ENCODE assay signal across 8 mouse cellular contexts in genomic region chr19:18888491-18889116, GRCm38 (mm10).
DNase-seq lines count a peak whose midpoint lies in the region; ATAC-seq and TF ChIP-seq lines count a peak whose summit lies in the region.

No protein-coding gene starts in this region.

- no peaks in the 10 kb centered on the region for H3K27me3 ChIP-seq in lung, embryonic 14.5 days (ENCODE audit: insufficient read depth, low read length)
- no peaks in the 10 kb centered on the region for H3K27me3 ChIP-seq in lung, postnatal 0 days (replicated peaks; ENCODE audit: insufficient read depth, low read length)
- H3K27me3 ChIP-seq in forebrain, embryonic 14.5 days (replicated peaks; ENCODE audit: control insufficient read depth, insufficient read depth, low read length), result no peaks in the 10 kb centered on the region
- no peaks in the 10 kb centered on the region for H3K27me3 ChIP-seq in neural tube, embryonic 14.5 days (ENCODE audit: control insufficient read depth, insufficient read depth, low read length)
- no peaks in the 10 kb centered on the region for H3K27me3 ChIP-seq in liver, embryonic 11.5 days (replicated peaks; ENCODE audit: control insufficient read depth, insufficient read depth, low read length)

- no peaks in the 10 kb centered on the region for H3K36me3 ChIP-seq in lung, embryonic 14.5 days (ENCODE audit: insufficient read depth)
- no peaks in the 10 kb centered on the region for H3K36me3 ChIP-seq in lung, postnatal 0 days (ENCODE audit: insufficient read depth, low read length)
- no peaks in the 10 kb centered on the region for H3K36me3 ChIP-seq in forebrain, embryonic 14.5 days (ENCODE audit: control insufficient read depth, insufficient read depth, low read length)
- no peaks in the 10 kb centered on the region for H3K36me3 ChIP-seq in neural tube, embryonic 14.5 days (ENCODE audit: control insufficient read depth, insufficient read depth, low read length)
- no peaks in the 10 kb centered on the region for H3K36me3 ChIP-seq in liver, embryonic 11.5 days (ENCODE audit: control insufficient read depth, insufficient read depth, low read length)

- no peak overlapping the region for H3K27ac ChIP-seq in lung, embryonic 14.5 days (ENCODE audit: low read depth)
- no peak overlapping the region for H3K27ac ChIP-seq in lung, postnatal 0 days (ENCODE audit: low read length)
- peak overlapping the region; percentile 78 for H3K27ac ChIP-seq in forebrain, embryonic 14.5 days (ENCODE audit: low read depth, low read length)
- H3K27ac ChIP-seq in neural tube, embryonic 14.5 days (ENCODE audit: low read depth, low read length), result peak overlapping the region; percentile 70; the same call in 1 of the 2 replicates
- no peak overlapping the region for H3K27ac ChIP-seq in liver, embryonic 11.5 days (ENCODE audit: low read depth, low read length)

- WGBS in lung, embryonic 14.5 days, result 36% methylated on average over 13 of the region's 13 CpGs
- 39% methylated on average over 13 of the region's 13 CpGs for WGBS in lung, postnatal 0 days
- 2% methylated on average over 13 of the region's 13 CpGs for WGBS in forebrain, embryonic 14.5 days
- WGBS in neural tube, embryonic 14.5 days, result 9% methylated on average over 13 of the region's 13 CpGs
- 49% methylated on average over 13 of the region's 13 CpGs for WGBS in liver, embryonic 11.5 days

- no peaks in the 10 kb centered on the region for H3K9me3 ChIP-seq in lung, embryonic 14.5 days (ENCODE audit: low read depth, low read length)
- no peaks in the 10 kb centered on the region for H3K9me3 ChIP-seq in lung, postnatal 0 days (ENCODE audit: low read length)
- no peaks in the 10 kb centered on the region for H3K9me3 ChIP-seq in forebrain, embryonic 14.5 days (replicated peaks; ENCODE audit: control insufficient read depth, low read length)
- H3K9me3 ChIP-seq in neural tube, embryonic 14.5 days (ENCODE audit: control insufficient read depth, low read length), result no peaks in the 10 kb centered on the region
- no peaks in the 10 kb centered on the region for H3K9me3 ChIP-seq in liver, embryonic 11.5 days (ENCODE audit: control insufficient read depth, low read length)

- no peak for DNase-seq in lung, embryonic 14.5 days
- no peak for DNase-seq in lung, postnatal 0 days (ENCODE audit: low spot score)
- peak; percentile 85 for DNase-seq in forebrain, embryonic 14.5 days (ENCODE audit: low spot score)
- peak; percentile 14 to 34 for DNase-seq in layer of hippocampus, postnatal 25 days (ENCODE audit: extremely low spot score in 1 of 2, low spot score in 1 of 2)
- no peak for DNase-seq in ovary, postnatal 36 days (ENCODE audit: low spot score)
- no peak for DNase-seq in liver, embryonic 11.5 days (ENCODE audit: low spot score)
- DNase-seq in adrenal gland, adult 2 months, result no peak

- no peak for TF ChIP-seq CTCF in lung, embryonic 14.5 days (IDR thresholded peaks at IDR 0.05; ENCODE audit: low read depth)
- no peak for TF ChIP-seq CTCF in lung, postnatal 0 days (IDR thresholded peaks at IDR 0.05)

- H3K4me3 ChIP-seq in lung, embryonic 14.5 days (ENCODE audit: low read depth, low read length), result peak overlapping the region; percentile 6; the same call in 1 of the 2 replicates
- H3K4me3 ChIP-seq in lung, postnatal 0 days (ENCODE audit: low read depth, low read length), result no peak overlapping the region
- H3K4me3 ChIP-seq in forebrain, embryonic 14.5 days (ENCODE audit: low read depth, low read length), result peak overlapping the region; percentile 31
- H3K4me3 ChIP-seq in neural tube, embryonic 14.5 days (ENCODE audit: low read depth, low read length), result peak overlapping the region; percentile 27
- no peak overlapping the region for H3K4me3 ChIP-seq in liver, embryonic 11.5 days (ENCODE audit: low read depth, low read length)

- H3K9ac ChIP-seq in lung, embryonic 14.5 days, result peak overlapping the region; percentile 20; the same call in 1 of the 2 replicates
- H3K9ac ChIP-seq in lung, postnatal 0 days (replicated peaks; ENCODE audit: low read depth), result no peak overlapping the region
- peak overlapping the region; percentile 59 for H3K9ac ChIP-seq in forebrain, embryonic 14.5 days (ENCODE audit: low read length)
- peak overlapping the region; percentile 46 for H3K9ac ChIP-seq in neural tube, embryonic 14.5 days (replicated peaks; ENCODE audit: low read depth, low read length)
- no peak overlapping the region for H3K9ac ChIP-seq in liver, embryonic 11.5 days (ENCODE audit: low read depth, low read length)

- H3K4me1 ChIP-seq in lung, embryonic 14.5 days (ENCODE audit: insufficient read depth), result no peaks in the 10 kb centered on the region
- no peaks in the 10 kb centered on the region for H3K4me1 ChIP-seq in lung, postnatal 0 days (ENCODE audit: insufficient read depth, low read depth, low read length)
- peaks cover 7% of the 10 kb centered on the region for H3K4me1 ChIP-seq in forebrain, embryonic 14.5 days (ENCODE audit: control insufficient read depth, insufficient read depth, low read length)
- H3K4me1 ChIP-seq in neural tube, embryonic 14.5 days (ENCODE audit: control insufficient read depth, insufficient read depth, low read length), result peaks cover 3% of the 10 kb centered on the region; the same call in 1 of the 2 replicates
- no peaks in the 10 kb centered on the region for H3K4me1 ChIP-seq in liver, embryonic 11.5 days (replicated peaks; ENCODE audit: control insufficient read depth, insufficient read depth, low read length)

- peak overlapping the region; percentile 52 for H3K4me2 ChIP-seq in lung, embryonic 14.5 days
- no peak overlapping the region; the same call in 1 of the 2 replicates for H3K4me2 ChIP-seq in lung, postnatal 0 days (replicated peaks; ENCODE audit: low read depth, low read length)
- H3K4me2 ChIP-seq in forebrain, embryonic 14.5 days (ENCODE audit: low read length), result peak overlapping the region; percentile 58
- peak overlapping the region; percentile 54 for H3K4me2 ChIP-seq in neural tube, embryonic 14.5 days (ENCODE audit: low read depth, low read length)
- no peak overlapping the region; the same call in 1 of the 2 replicates for H3K4me2 ChIP-seq in liver, embryonic 11.5 days

- TF ChIP-seq EP300 in lung, postnatal 0 days (IDR thresholded peaks at IDR 0.05), result no peak

- ATAC-seq in lung, embryonic 14.5 days (ENCODE audit: insufficient read depth), result no peak
- ATAC-seq in lung, postnatal 0 days, result no peak
- ATAC-seq in forebrain, embryonic 14.5 days, result peak; percentile 88
- ATAC-seq in neural tube, embryonic 14.5 days (ENCODE audit: low read depth), result peak; percentile 79
- no peak for ATAC-seq in liver, embryonic 11.5 days (replicated peaks; ENCODE audit: low FRiP score)

Comparison
In these comparisons a context has a peak if more than half of its experiments do, and no peak if none do; other contexts are left out.
1. H3K4me2 ChIP-seq: peak in lung, embryonic 14.5 days (single experiment), forebrain, embryonic 14.5 days (single experiment) and neural tube, embryonic 14.5 days (single experiment); none in lung, postnatal 0 days (single experiment) and liver, embryonic 11.5 days (single experiment).
2. H3K4me3 ChIP-seq: peak in lung, embryonic 14.5 days (single experiment), forebrain, embryonic 14.5 days (single experiment) and neural tube, embryonic 14.5 days (single experiment); none in lung, postnatal 0 days (single experiment) and liver, embryonic 11.5 days (single experiment).
3. H3K9ac ChIP-seq: peak in lung, embryonic 14.5 days (single experiment), forebrain, embryonic 14.5 days (single experiment) and neural tube, embryonic 14.5 days (single experiment); none in lung, postnatal 0 days (single experiment) and liver, embryonic 11.5 days (single experiment).
4. ATAC-seq: peak in forebrain, embryonic 14.5 days (single experiment) and neural tube, embryonic 14.5 days (single experiment); none in lung, embryonic 14.5 days (single experiment), lung, postnatal 0 days (single experiment) and liver, embryonic 11.5 days (single experiment).
5. DNase-seq: peak in forebrain, embryonic 14.5 days (single experiment) and layer of hippocampus, postnatal 25 days (2 of 2); none in lung, embryonic 14.5 days (single experiment), lung, postnatal 0 days (single experiment), ovary, postnatal 36 days (single experiment), liver, embryonic 11.5 days (single experiment) and adrenal gland, adult 2 months (single experiment).
6. H3K27ac ChIP-seq: peak in forebrain, embryonic 14.5 days (single experiment) and neural tube, embryonic 14.5 days (single experiment); none in lung, embryonic 14.5 days (single experiment), lung, postnatal 0 days (single experiment) and liver, embryonic 11.5 days (single experiment).